Mouse (Mus musculus): ENCODE measurements around the gene Lamtor3. TPM values are rescaled to one million over a fixed set of nuclear protein-coding genes. Genes with fewer than 3 reads are reported as not detected.
A peak's percentile ranks its signal among the peaks of the same experiment; 100 is the strongest.
"Not testable (repeated sequence)": the region's sequence is repeated elsewhere in the genome, so short reads cannot be mapped to it uniquely, and the experiment has no call there.

The Lamtor3 gene
- polyA plus RNA-seq, 1 experiment from 2014 or later: 136 TPM

- no peaks in the 10 kb centered on the region for H3K4me1 ChIP-seq
- H3K9ac ChIP-seq (replicated peaks): no peak overlapping the region
- H3K4me2 ChIP-seq (replicated peaks): no peak overlapping the region
- WGBS: 48% methylated on average over 5 of the region's 5 CpGs
- H3K27me3 ChIP-seq: no peaks in the 10 kb centered on the region
- H3K27ac ChIP-seq (replicated peaks): no peak overlapping the region
- H3K9me3 ChIP-seq: no peaks in the 10 kb centered on the region
- peaks cover 4% of the 10 kb centered on the region; the same call in 1 of the 2 replicates for H3K36me3 ChIP-seq
- ATAC-seq (replicated peaks): no peak
- no peak overlapping the region for H3K4me3 ChIP-seq
Observed at GRCm38 (mm10) chr3:137935570-137936525, 17.5 kb downstream of the Lamtor3 start.

DNA sequence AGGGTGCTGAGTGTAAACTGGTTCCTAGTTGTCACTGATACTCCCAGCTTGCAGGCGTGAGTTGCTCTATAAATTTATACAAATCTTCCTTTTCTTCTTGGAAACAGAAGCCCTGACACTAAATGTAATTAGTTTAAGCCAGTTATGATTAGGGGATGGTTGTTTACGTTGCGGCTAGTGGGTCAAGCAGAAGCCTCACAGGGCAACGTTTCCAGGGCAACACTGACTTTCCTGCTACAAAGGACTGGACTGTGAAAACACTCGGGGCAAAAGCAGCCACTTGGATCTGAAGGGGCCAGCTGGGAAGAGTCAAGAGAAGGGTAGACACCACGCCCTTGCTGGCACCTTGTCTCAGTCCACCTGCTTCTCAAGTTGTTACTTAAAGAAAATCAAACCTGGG is 18.2 kb downstream of the Lamtor3 start:
- WGBS: 45% methylated on average over 6 of the region's 6 CpGs
- no peak overlapping the region for H3K9ac ChIP-seq (replicated peaks)
- H3K4me2 ChIP-seq (replicated peaks): no peak overlapping the region
- no peaks in the 10 kb centered on the region for H3K9me3 ChIP-seq
- ATAC-seq (replicated peaks): no peak
- no peaks in the 10 kb centered on the region for H3K27me3 ChIP-seq
- no peaks in the 10 kb centered on the region for H3K4me1 ChIP-seq
- no peak overlapping the region for H3K4me3 ChIP-seq
- H3K27ac ChIP-seq (replicated peaks): no peak overlapping the region
- H3K36me3 ChIP-seq: 0 out of 2 replicates have a peak, but pooled peaks cover under 1% of the 10 kb centered on the region

GRCm38 (mm10) chr3:137938608-137939007 is 20.3 kb downstream of the Lamtor3 start:
- WGBS: 39% methylated on average over 6 of the region's 6 CpGs
- Histone ChIP-seq H3K36me3 (no peaks in the 10 kb centered on the region), H3K27me3 (no peaks in the 10 kb centered on the region), H3K27ac (replicated peaks) (no peak overlapping the region), H3K4me3 (no peak overlapping the region), H3K4me1 (no peaks in the 10 kb centered on the region), H3K4me2 (replicated peaks) (0 out of 2 replicates have a peak overlapping the region, but pooled peaks have one; percentile 3), H3K9ac (replicated peaks) (no peak overlapping the region), H3K9me3 (no peaks in the 10 kb centered on the region)
- ATAC-seq (replicated peaks): 0 out of 2 replicates have a peak, but pooled peaks have one; percentile 63

- ATAC-seq (replicated peaks): no peak
- no peaks in the 10 kb centered on the region for H3K9me3 ChIP-seq
- H3K27ac ChIP-seq (replicated peaks): no peak overlapping the region
- H3K27me3 ChIP-seq: no peaks in the 10 kb centered on the region
- no peaks in the 10 kb centered on the region for H3K36me3 ChIP-seq
- H3K4me3 ChIP-seq: no peak overlapping the region
- no peak overlapping the region for H3K4me2 ChIP-seq (replicated peaks)
- H3K9ac ChIP-seq (replicated peaks): no peak overlapping the region
- 72% methylated on average over 4 of the region's 4 CpGs for WGBS
- H3K4me1 ChIP-seq: no peaks in the 10 kb centered on the region
Observed at GRCm38 (mm10) chr3:137940757-137941156, 22.5 kb downstream of the Lamtor3 start.

DNA sequence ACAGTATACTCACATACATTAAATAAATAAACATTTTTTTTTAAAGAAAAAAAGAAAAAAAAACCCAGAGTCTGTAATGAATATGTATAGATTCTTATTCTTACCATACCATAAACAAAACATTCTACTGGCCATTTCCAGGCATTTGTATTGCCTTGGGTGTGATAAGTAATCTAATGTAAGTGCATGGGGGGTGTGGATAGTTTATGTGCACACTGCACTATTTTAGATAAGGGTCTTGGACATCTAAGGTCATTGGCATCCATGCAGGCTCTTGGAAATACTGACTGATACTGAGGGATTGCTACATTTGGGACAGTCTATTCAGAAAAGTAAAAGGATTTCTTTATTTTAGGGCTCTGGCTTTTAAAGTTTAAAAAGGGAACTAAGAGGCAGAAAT is 23.2 kb downstream of the Lamtor3 start:
- no peak for ATAC-seq (replicated peaks)
- no peaks in the 10 kb centered on the region for H3K27me3 ChIP-seq

DNA sequence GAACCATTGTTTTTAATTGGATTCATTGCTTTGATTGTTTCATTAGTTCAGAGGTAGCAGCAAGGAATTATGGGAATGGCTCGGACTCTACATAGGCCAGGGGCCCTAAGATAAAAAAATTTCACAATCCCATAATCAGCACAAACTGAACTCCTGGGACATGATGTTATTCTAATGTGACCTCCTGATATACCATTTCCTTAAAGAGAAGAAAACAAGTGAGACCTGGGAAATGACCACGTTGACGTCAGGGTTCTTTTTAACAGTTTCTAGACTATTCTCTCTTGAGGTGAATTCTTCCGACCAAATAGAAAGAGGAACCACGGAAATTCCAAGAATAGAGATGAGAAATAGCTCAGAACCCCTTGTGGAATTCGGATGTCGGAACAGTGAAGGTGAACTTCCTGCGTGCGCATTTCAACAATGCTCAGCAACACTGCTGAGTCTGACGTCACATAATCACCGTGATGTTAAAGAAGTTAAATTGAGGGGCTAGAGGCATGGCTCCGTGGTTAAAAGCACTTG is 23.9 kb downstream of the Lamtor3 start:
- ATAC-seq (replicated peaks): no peak
- 89% methylated on average over 12 of the region's 12 CpGs for WGBS
- Histone ChIP-seq H3K9ac (replicated peaks) (no peak overlapping the region), H3K4me3 (no peak overlapping the region), H3K4me2 (replicated peaks) (no peak overlapping the region), H3K36me3 (no peaks in the 10 kb centered on the region), H3K27me3 (no peaks in the 10 kb centered on the region), H3K4me1 (no peaks in the 10 kb centered on the region), H3K9me3 (no peaks in the 10 kb centered on the region), H3K27ac (replicated peaks) (no peak overlapping the region)

More for the DNA sequence above, 23.2 kb downstream of the Lamtor3 start:
- no peak overlapping the region for H3K27ac ChIP-seq (replicated peaks)
- no peak overlapping the region for H3K4me2 ChIP-seq (replicated peaks)
- H3K9me3 ChIP-seq: no peaks in the 10 kb centered on the region
- H3K4me3 ChIP-seq: no peak overlapping the region
- no peak overlapping the region for H3K9ac ChIP-seq (replicated peaks)
- H3K36me3 ChIP-seq: no peaks in the 10 kb centered on the region
- no peaks in the 10 kb centered on the region for H3K4me1 ChIP-seq

- Histone ChIP-seq H3K9ac (replicated peaks) (no peak overlapping the region), H3K4me1 (no peaks in the 10 kb centered on the region), H3K27ac (replicated peaks) (no peak overlapping the region), H3K4me2 (replicated peaks) (no peak overlapping the region), H3K27me3 (no peaks in the 10 kb centered on the region), H3K36me3 (no peaks in the 10 kb centered on the region), H3K4me3 (no peak overlapping the region), H3K9me3 (no peaks in the 10 kb centered on the region)
- 88% methylated on average over 6 of the region's 6 CpGs for WGBS
- ATAC-seq (replicated peaks): no peak
Observed at GRCm38 (mm10) chr3:137943737-137944154, 25.4 kb downstream of the Lamtor3 start.

GRCm38 (mm10) chr3:137946827-137947226 is 28.5 kb downstream of the Lamtor3 start:
- no peak for ATAC-seq (replicated peaks)
- H3K9me3 ChIP-seq: no peaks in the 10 kb centered on the region
- H3K27ac ChIP-seq (replicated peaks): no peak overlapping the region
- no peak overlapping the region for H3K4me3 ChIP-seq
- no peaks in the 10 kb centered on the region for H3K27me3 ChIP-seq
- no peak overlapping the region for H3K9ac ChIP-seq (replicated peaks)
- 87% methylated on average over 3 of the region's 3 CpGs for WGBS
- no peaks in the 10 kb centered on the region for H3K36me3 ChIP-seq
- H3K4me2 ChIP-seq (replicated peaks): no peak overlapping the region
- H3K4me1 ChIP-seq: no peaks in the 10 kb centered on the region

GRCm38 (mm10) chr3:137947525-137947924 is 29.2 kb downstream of the Lamtor3 start:
- no peaks in the 10 kb centered on the region for H3K4me1 ChIP-seq
- H3K4me2 ChIP-seq (replicated peaks): no peak overlapping the region
- H3K27me3 ChIP-seq: no peaks in the 10 kb centered on the region
- no peak for ATAC-seq (replicated peaks)
- H3K36me3 ChIP-seq: no peaks in the 10 kb centered on the region
- 86% methylated on average over 4 of the region's 4 CpGs for WGBS
- no peak overlapping the region for H3K9ac ChIP-seq (replicated peaks)
- H3K9me3 ChIP-seq: no peaks in the 10 kb centered on the region
- H3K4me3 ChIP-seq: no peak overlapping the region
- H3K27ac ChIP-seq (replicated peaks): no peak overlapping the region

DNA sequence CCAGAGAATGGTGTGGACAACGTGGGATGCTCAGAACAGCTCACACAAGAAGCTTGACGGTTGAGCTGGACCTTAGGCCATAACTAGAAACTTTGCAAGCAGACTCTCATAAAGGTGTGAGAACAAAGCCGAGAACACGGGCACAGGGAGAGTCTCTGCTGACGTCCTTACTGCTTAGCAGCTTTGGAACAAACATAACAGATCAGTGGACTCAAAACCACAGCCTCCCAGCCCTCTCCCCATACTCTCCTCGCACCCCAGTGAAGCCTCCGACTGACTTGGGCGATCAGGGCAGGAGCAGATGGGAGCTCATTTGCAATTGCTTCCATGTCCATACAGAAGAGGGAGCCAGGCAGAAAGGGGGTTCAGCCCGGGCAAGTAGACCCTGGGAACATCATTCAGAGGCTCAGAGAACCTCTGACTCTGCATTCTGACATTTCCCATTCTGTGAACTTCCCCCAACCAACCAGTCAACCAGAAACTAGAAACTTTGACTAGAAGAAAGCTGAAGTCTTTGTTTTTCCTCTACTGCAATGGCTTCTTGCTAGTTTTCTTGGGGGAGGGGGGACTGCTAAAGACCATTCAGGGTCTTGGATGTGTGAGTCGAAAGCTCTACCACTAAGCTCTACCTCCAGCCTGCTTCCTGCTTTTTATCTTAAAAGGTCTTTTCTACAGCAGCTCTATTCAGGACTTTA is 32.0 kb downstream of the Lamtor3 start:
- Histone ChIP-seq H3K36me3 (no peaks in the 10 kb centered on the region), H3K4me3 (no peak overlapping the region), H3K9ac (replicated peaks) (no peak overlapping the region), H3K4me1 (peaks cover 6% of the 10 kb centered on the region), H3K27me3 (no peaks in the 10 kb centered on the region), H3K4me2 (replicated peaks) (no peak overlapping the region), H3K9me3 (no peaks in the 10 kb centered on the region), H3K27ac (replicated peaks) (no peak overlapping the region)
- 83% methylated on average over 10 of the region's 10 CpGs for WGBS
- no peak for ATAC-seq (replicated peaks)

GRCm38 (mm10) chr3:137951302-137951701 is 33.0 kb downstream of the Lamtor3 start:
- not testable (repeated sequence) for H3K9ac ChIP-seq (replicated peaks); H3K4me2 ChIP-seq (replicated peaks); H3K27me3 ChIP-seq; H3K36me3 ChIP-seq; H3K4me1 ChIP-seq; ATAC-seq (replicated peaks); H3K27ac ChIP-seq (replicated peaks); H3K9me3 ChIP-seq; H3K4me3 ChIP-seq
- 92% methylated on average over 3 of the region's 3 CpGs for WGBS

- no peak for ATAC-seq (replicated peaks)
- Histone ChIP-seq H3K4me2 (replicated peaks) (no peak overlapping the region), H3K9ac (replicated peaks) (no peak overlapping the region), H3K36me3 (no peaks in the 10 kb centered on the region), H3K27me3 (no peaks in the 10 kb centered on the region), H3K9me3 (no peaks in the 10 kb centered on the region), H3K4me3 (no peak overlapping the region), H3K4me1 (peaks cover 10% of the 10 kb centered on the region), H3K27ac (replicated peaks) (no peak overlapping the region)
- 55% methylated on average over 7 of the region's 7 CpGs for WGBS
Observed at GRCm38 (mm10) chr3:137951819-137952218, 33.5 kb downstream of the Lamtor3 start.
